8 mouse cellular contexts compared by ENCODE assay signal in the genomic region with DNA sequence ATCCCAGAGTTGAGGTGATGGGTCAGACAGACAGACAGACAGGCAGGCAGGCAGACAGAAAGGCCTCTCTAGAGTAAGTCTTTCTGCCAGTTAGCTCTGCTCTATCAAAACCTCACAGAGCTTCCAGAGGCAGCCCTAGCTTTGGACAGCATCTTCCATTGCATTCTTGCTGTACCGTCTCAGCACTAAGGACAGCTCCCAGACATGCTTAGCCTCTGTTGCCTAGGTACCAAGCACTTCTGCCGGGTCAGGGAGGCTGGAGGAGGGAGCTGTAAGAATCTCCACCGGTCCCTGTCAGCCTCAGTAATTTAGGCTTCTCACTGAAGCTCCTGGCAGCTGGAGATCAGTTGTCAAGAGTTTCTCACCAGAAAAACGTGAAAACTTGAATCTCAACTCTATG.
DNase-seq lines count a peak whose midpoint lies in the region; ATAC-seq and TF ChIP-seq lines count a peak whose summit lies in the region.

No protein-coding gene starts in this region.

- no peak overlapping the region for H3K9ac ChIP-seq in heart, embryonic 11.5 days (ENCODE audit: low read depth, low read length)

- no peak for ATAC-seq in heart, embryonic 11.5 days (replicated peaks; ENCODE audit: insufficient number of reproducible peaks, low FRiP score, low TSS enrichment)
- no peak for ATAC-seq in megakaryocyte-erythroid progenitor cell, adult 5-6 weeks (replicated peaks; ENCODE audit: low FRiP score, low TSS enrichment, poor library complexity, severe bottlenecking)

- no peak for TF ChIP-seq POLR2A in lung, adult 2 months (IDR thresholded peaks at IDR 0.05; ENCODE audit: borderline replicate concordance, extremely low read depth, low read depth, low read length)

- H3K4me3 ChIP-seq in heart, embryonic 11.5 days (ENCODE audit: low read depth, low read length): no peak overlapping the region
- H3K4me3 ChIP-seq in lung, adult 2 months (replicated peaks; ENCODE audit: extremely low read depth, low read depth, low read length): no peak overlapping the region

- H3K4me2 ChIP-seq in heart, embryonic 11.5 days: no peak overlapping the region

- TF ChIP-seq CTCF in lung, adult 2 months (IDR thresholded peaks at IDR 0.05; ENCODE audit: insufficient read depth, low read length): no peak

- H3K9me3 ChIP-seq in heart, embryonic 11.5 days (replicated peaks; ENCODE audit: control insufficient read depth, low read length): no peaks in the 10 kb centered on the region

- 3% methylated on average over 4 of the region's 4 CpGs for WGBS in heart, embryonic 11.5 days (ENCODE audit: insufficient replicate concordance)
- WGBS in lung, adult 2 months: 1% methylated on average over 4 of the region's 4 CpGs

- H3K27me3 ChIP-seq in heart, embryonic 11.5 days (ENCODE audit: control insufficient read depth, insufficient read depth, low read length): no peaks in the 10 kb centered on the region

- no peaks in the 10 kb centered on the region for H3K36me3 ChIP-seq in heart, embryonic 11.5 days (ENCODE audit: control insufficient read depth, insufficient read depth, low read length)

- DNase-seq in heart, adult 18-20 months: peak; percentile 3 to 23
- peak; percentile 39 for DNase-seq in lung, postnatal 10 days
- no peak for DNase-seq in lung, adult 2 months
- peak; percentile 86 for DNase-seq in embryo, embryonic 10.5 days (ENCODE audit: low spot score)
- peak; percentile 62 for DNase-seq in retina, postnatal 1 day
- no peak for DNase-seq in cerebellum, postnatal 36 days

- H3K4me1 ChIP-seq in heart, embryonic 11.5 days (ENCODE audit: control insufficient read depth, insufficient read depth, low read length): no peaks in the 10 kb centered on the region
- H3K4me1 ChIP-seq in lung, adult 2 months (ENCODE audit: control insufficient read depth, insufficient read depth, low read length): no peaks in the 10 kb centered on the region

- H3K27ac ChIP-seq in heart, embryonic 11.5 days (ENCODE audit: low read depth, low read length): no peak overlapping the region

Comparison
In these comparisons a context has a peak if more than half of its experiments do, and no peak if none do; other contexts are left out.
1. DNase-seq: peak in heart, adult 18-20 months (2 of 2), lung, postnatal 10 days (single experiment), embryo, embryonic 10.5 days (single experiment) and retina, postnatal 1 day (single experiment); none in lung, adult 2 months (single experiment) and cerebellum, postnatal 36 days (0 of 2).